11 mouse cellular contexts compared by ENCODE assay signal in genomic region chr17:12781101-12781500, GRCm38 (mm10). TPM values are rescaled to one million over a fixed set of nuclear protein-coding genes. Genes with fewer than 3 reads are reported as not detected.
DNase-seq lines count a peak whose midpoint lies in the region; ATAC-seq and TF ChIP-seq lines count a peak whose summit lies in the region.
"Had no signal": no experiment of that assay in that cellular context is flagged by ENCODE, and none has a peak within 500 bp of the region (broad histone marks: within the 10 kb centered on the region; RNA-seq: fewer than 3 reads in every experiment).

No protein-coding gene starts in this region.

- H3K36me3 ChIP-seq in heart, embryonic 14.5 days (ENCODE audit: control insufficient read depth, insufficient read depth, low read length) = peaks cover 40% of the 10 kb centered on the region
- H3K36me3 ChIP-seq in limb, embryonic 12.5 days = peaks cover 32% of the 10 kb centered on the region
- no peaks in the 10 kb centered on the region for H3K36me3 ChIP-seq in stomach, postnatal 0 days (ENCODE audit: control insufficient read depth, insufficient read depth, low read length)
- H3K36me3 ChIP-seq: midbrain, embryonic 15.5 days had no signal

- H3K9me3 ChIP-seq in heart, embryonic 14.5 days (ENCODE audit: control insufficient read depth, low read length) = no peaks in the 10 kb centered on the region
- H3K9me3 ChIP-seq in limb, embryonic 12.5 days = no peaks in the 10 kb centered on the region
- H3K9me3 ChIP-seq in stomach, postnatal 0 days (ENCODE audit: control insufficient read depth, low read length) = no peaks in the 10 kb centered on the region
- H3K9me3 ChIP-seq: midbrain, embryonic 15.5 days had no signal

- peak overlapping the region; percentile 56 for H3K4me2 ChIP-seq in heart, embryonic 14.5 days (ENCODE audit: low read length)
- H3K4me2 ChIP-seq in limb, embryonic 12.5 days = peak overlapping the region; percentile 46
- H3K4me2 ChIP-seq in stomach, postnatal 0 days (replicated peaks; ENCODE audit: low read depth) = peak overlapping the region; percentile 33
- H3K4me2 ChIP-seq: midbrain, embryonic 15.5 days had no signal

- ATAC-seq in heart, embryonic 14.5 days (ENCODE audit: insufficient number of reproducible peaks, insufficient read depth, low FRiP score, low read depth) = peak; percentile 53; the same call in 1 of the 2 replicates
- ATAC-seq in limb, embryonic 12.5 days (ENCODE audit: insufficient number of reproducible peaks, insufficient read depth, low FRiP score, low TSS enrichment, low read depth) = no peak; the same call in none of the 2 replicates
- peak; percentile 81 for ATAC-seq in stomach, postnatal 0 days (ENCODE audit: low FRiP score, low TSS enrichment)
- ATAC-seq in activated CD4-positive, CD25-positive, alpha-beta regulatory T cell, adult 4 months = no peak
- no peak for ATAC-seq in erythroid progenitor cell, adult 5-6 weeks (replicated peaks; ENCODE audit: low FRiP score, poor library complexity, severe bottlenecking)
- ATAC-seq: midbrain, embryonic 15.5 days had no signal

- peak overlapping the region; percentile 67 for H3K9ac ChIP-seq in heart, embryonic 14.5 days (ENCODE audit: low read length)
- H3K9ac ChIP-seq in limb, embryonic 12.5 days (replicated peaks) = no peak overlapping the region
- H3K9ac ChIP-seq in stomach, postnatal 0 days (ENCODE audit: low read length) = no peak overlapping the region
- H3K9ac ChIP-seq: midbrain, embryonic 15.5 days had no signal

- no peak for DNase-seq in heart, adult 9 months (ENCODE audit: low spot score in 2 of 2)
- DNase-seq in retina, embryonic 14.5 days (ENCODE audit: low spot score) = peak; percentile 21
- DNase-seq in retina, postnatal 1 day = no peak
- DNase-seq in stomach, postnatal 0 days (ENCODE audit: low spot score) = peak; percentile 68
- DNase-seq: adrenal gland, adult 8-10 months; kidney, postnatal 36 days had no signal

- no peak for TF ChIP-seq CTCF in stomach, postnatal 0 days (IDR thresholded peaks at IDR 0.05; ENCODE audit: low read depth)

- H3K4me3 ChIP-seq in heart, embryonic 14.5 days (ENCODE audit: control insufficient read depth in 1 of 2, insufficient read depth in 1 of 2, low read depth in 1 of 2, low read length in 2 of 2) = no peak overlapping the region
- no peak overlapping the region for H3K4me3 ChIP-seq in limb, embryonic 12.5 days (replicated peaks)
- H3K4me3 ChIP-seq in stomach, postnatal 0 days (ENCODE audit: low read depth, low read length) = no peak overlapping the region
- H3K4me3 ChIP-seq: midbrain, embryonic 15.5 days had no signal

- H3K27ac ChIP-seq in heart, embryonic 14.5 days (replicated peaks in 1 of 2; ENCODE audit: control insufficient read depth in 1 of 2, insufficient read depth in 1 of 2, low read depth in 2 of 2, low read length in 2 of 2) = peak overlapping the region; percentile 81 to 96
- H3K27ac ChIP-seq in limb, embryonic 12.5 days = peak overlapping the region; percentile 86
- peak overlapping the region; percentile 84 for H3K27ac ChIP-seq in stomach, postnatal 0 days (replicated peaks)
- H3K27ac ChIP-seq: midbrain, embryonic 15.5 days had no signal

- peaks cover 30 to 58% of the 10 kb centered on the region in 2 experiments for H3K4me1 ChIP-seq in heart, embryonic 14.5 days (ENCODE audit: control insufficient read depth in 2 of 2, insufficient read depth in 2 of 2, low read length in 2 of 2)
- H3K4me1 ChIP-seq in limb, embryonic 12.5 days (replicated peaks) = peaks cover 43% of the 10 kb centered on the region
- peaks cover 28% of the 10 kb centered on the region for H3K4me1 ChIP-seq in stomach, postnatal 0 days (replicated peaks; ENCODE audit: control insufficient read depth, insufficient read depth)
- H3K4me1 ChIP-seq: midbrain, embryonic 15.5 days had no signal

- 19% methylated on average over 5 of the region's 5 CpGs for WGBS in heart, embryonic 14.5 days
- WGBS in limb, embryonic 12.5 days = 18% methylated on average over 5 of the region's 5 CpGs
- WGBS in stomach, postnatal 0 days = 4% methylated on average over 5 of the region's 5 CpGs

- H3K27me3 ChIP-seq in heart, embryonic 14.5 days (ENCODE audit: control insufficient read depth, insufficient read depth, low read length) = no peaks in the 10 kb centered on the region
- no peaks in the 10 kb centered on the region for H3K27me3 ChIP-seq in limb, embryonic 12.5 days
- H3K27me3 ChIP-seq in stomach, postnatal 0 days (ENCODE audit: control insufficient read depth, insufficient read depth, low read length) = no peaks in the 10 kb centered on the region
- H3K27me3 ChIP-seq: midbrain, embryonic 15.5 days had no signal

- no peak for TF ChIP-seq EP300 in stomach, postnatal 0 days (optimal IDR thresholded peaks at IDR 0.05)

RNA-seq across cellular contexts. Expression of gene Igf2r, which starts 11.6 kb away (rescaled TPM):
- polyA plus RNA-seq in heart, embryonic 14.5 days (2014; fragmentation: Nextera tagmentation; extraction: Ambion mirVana) = 196 and 201 TPM in 2 replicates
- polyA plus RNA-seq in limb, embryonic 12.5 days (2016; fragmentation: Nextera tagmentation; extraction: Ambion mirVana) = 43.1 and 48.1 TPM in 2 replicates
- polyA plus RNA-seq in stomach, postnatal 0 days (2015; fragmentation: Nextera tagmentation; extraction: Ambion mirVana) = 9.4 and 9.6 TPM in 2 replicates
- polyA plus RNA-seq in activated CD4-positive, CD25-positive, alpha-beta regulatory T cell, adult 4 months (2017; shearing (Covaris generic)) = 10 to 100 TPM; 23.9 to 33.2 TPM
- 1.7 and 2.2 TPM in 2 replicates for total RNA-seq in erythroid progenitor cell, adult 5-6 weeks (2015; ENCODE audit: low replicate concordance)
- total RNA-seq in erythroid progenitor cell, adult 5-6 weeks (2017; ENCODE audit: low replicate concordance) = 5.4 and 12.9 TPM in 2 replicates

Comparison
In these comparisons a context has a peak if more than half of its experiments do, and no peak if none do; other contexts are left out.
1. DNase-seq: peak in retina, embryonic 14.5 days (single experiment) and stomach, postnatal 0 days (single experiment); none in heart, adult 9 months (0 of 2) and retina, postnatal 1 day (single experiment).
2. ATAC-seq: peak in heart, embryonic 14.5 days (single experiment) and stomach, postnatal 0 days (single experiment); none in limb, embryonic 12.5 days (single experiment), activated CD4-positive, CD25-positive, alpha-beta regulatory T cell, adult 4 months (single experiment) and erythroid progenitor cell, adult 5-6 weeks (single experiment).
3. Peak in every context shown above with its lines, with median percentiles within 50 percentile points of each other: H3K27ac ChIP-seq and H3K4me2 ChIP-seq.